Mouse (Mus musculus): ENCODE data around the gene Wnt3a. TPM values are rescaled to one million over a fixed set of nuclear protein-coding genes. Genes with fewer than 3 reads are reported as not detected.

Gene Wnt3a
- polyA plus RNA-seq, 1 experiment from 2014 or later: not detected

- Histone ChIP-seq H3K27me3 (ENCODE audit: control insufficient read depth, insufficient read depth, low read length) (peaks cover 14% of the 10 kb centered on the region), H3K9ac (ENCODE audit: low read length) (no peak overlapping the region), H3K4me2 (ENCODE audit: low read depth, low read length) (no peak overlapping the region), H3K4me3 (ENCODE audit: low read length) (no peak overlapping the region), H3K4me1 (ENCODE audit: control insufficient read depth, insufficient read depth, low read length) (peaks cover 21% of the 10 kb centered on the region), H3K36me3 (ENCODE audit: control insufficient read depth, insufficient read depth) (no peaks in the 10 kb centered on the region), H3K9me3 (replicated peaks; ENCODE audit: control insufficient read depth, low read length) (no peaks in the 10 kb centered on the region), H3K27ac (ENCODE audit: low read length) (no peak overlapping the region)
- no peak for ATAC-seq (replicated peaks; ENCODE audit: extremely low read depth, insufficient read depth, low FRiP score)
- 65% methylated on average over 8 of the region's 8 CpGs for WGBS
These were observed 19.4 kb upstream of the Wnt3a start for GRCm38 (mm10) chr11:59309976-59310375.

GRCm38 (mm10) chr11:59309106-59309805 is 18.7 kb upstream of the Wnt3a start:
- H3K9ac ChIP-seq (ENCODE audit: low read length): no peak overlapping the region; the same call in 1 of the 2 replicates
- H3K27ac ChIP-seq (ENCODE audit: low read length): no peak overlapping the region
- no peaks in the 10 kb centered on the region for H3K36me3 ChIP-seq (ENCODE audit: control insufficient read depth, insufficient read depth)
- 22% methylated on average over 11 of the region's 12 CpGs for WGBS
- H3K27me3 ChIP-seq (ENCODE audit: control insufficient read depth, insufficient read depth, low read length): peaks cover 21% of the 10 kb centered on the region
- H3K4me3 ChIP-seq (ENCODE audit: low read length): no peak overlapping the region
- H3K9me3 ChIP-seq (replicated peaks; ENCODE audit: control insufficient read depth, low read length): no peaks in the 10 kb centered on the region
- peak; percentile 34 for ATAC-seq (replicated peaks; ENCODE audit: extremely low read depth, insufficient read depth, low FRiP score)
- H3K4me1 ChIP-seq (ENCODE audit: control insufficient read depth, insufficient read depth, low read length): peaks cover 21% of the 10 kb centered on the region
- H3K4me2 ChIP-seq (ENCODE audit: low read depth, low read length): peak overlapping the region; percentile 36; the same call in 1 of the 2 replicates

DNA sequence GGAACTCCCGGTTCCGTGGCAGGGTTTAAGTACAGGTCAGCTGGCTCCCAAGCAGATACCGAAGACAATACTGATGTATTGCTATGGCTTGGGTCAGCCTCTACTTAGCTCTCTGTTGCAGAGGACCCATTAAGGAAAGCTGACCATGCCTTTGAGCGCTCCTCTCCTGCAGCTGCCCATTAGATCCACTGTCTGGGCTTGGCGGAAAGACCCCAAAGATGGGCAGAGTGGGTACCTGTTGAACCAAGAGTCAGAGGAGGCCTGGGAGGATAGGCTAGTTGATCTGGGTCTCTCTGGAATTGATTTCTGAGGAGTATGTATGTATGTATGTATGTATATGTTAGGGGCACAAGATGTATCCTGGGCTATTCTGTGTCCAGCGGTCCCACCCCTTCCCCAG is 18.1 kb upstream of the Wnt3a start:
- H3K4me1 ChIP-seq (ENCODE audit: control insufficient read depth, insufficient read depth, low read length): peaks cover 21% of the 10 kb centered on the region
- peaks cover 28% of the 10 kb centered on the region for H3K27me3 ChIP-seq (ENCODE audit: control insufficient read depth, insufficient read depth, low read length)
- H3K4me3 ChIP-seq (ENCODE audit: low read length): no peak overlapping the region
- ATAC-seq (replicated peaks; ENCODE audit: extremely low read depth, insufficient read depth, low FRiP score): no peak
- H3K4me2 ChIP-seq (ENCODE audit: low read depth, low read length): peak overlapping the region; percentile 36; the same call in 1 of the 2 replicates
- H3K27ac ChIP-seq (ENCODE audit: low read length): no peak overlapping the region
- no peaks in the 10 kb centered on the region for H3K9me3 ChIP-seq (replicated peaks; ENCODE audit: control insufficient read depth, low read length)
- H3K9ac ChIP-seq (ENCODE audit: low read length): no peak overlapping the region
- no peaks in the 10 kb centered on the region for H3K36me3 ChIP-seq (ENCODE audit: control insufficient read depth, insufficient read depth)
- 46% methylated on average over 6 of the region's 6 CpGs for WGBS

GRCm38 (mm10) chr11:59308164-59308542 is 17.6 kb upstream of the Wnt3a start:
- Histone ChIP-seq H3K9me3 (replicated peaks; ENCODE audit: control insufficient read depth, low read length) (no peaks in the 10 kb centered on the region), H3K4me3 (ENCODE audit: low read length) (no peak overlapping the region), H3K4me1 (ENCODE audit: control insufficient read depth, insufficient read depth, low read length) (peaks cover 21% of the 10 kb centered on the region), H3K27ac (ENCODE audit: low read length) (no peak overlapping the region), H3K36me3 (ENCODE audit: control insufficient read depth, insufficient read depth) (no peaks in the 10 kb centered on the region), H3K4me2 (ENCODE audit: low read depth, low read length) (peak overlapping the region; percentile 24), H3K9ac (ENCODE audit: low read length) (peak overlapping the region; percentile 38; the same call in 1 of the 2 replicates), H3K27me3 (ENCODE audit: control insufficient read depth, insufficient read depth, low read length) (peaks cover 28% of the 10 kb centered on the region)
- 34% methylated on average over 12 of the region's 12 CpGs for WGBS
- ATAC-seq (replicated peaks; ENCODE audit: extremely low read depth, insufficient read depth, low FRiP score): no peak

DNA sequence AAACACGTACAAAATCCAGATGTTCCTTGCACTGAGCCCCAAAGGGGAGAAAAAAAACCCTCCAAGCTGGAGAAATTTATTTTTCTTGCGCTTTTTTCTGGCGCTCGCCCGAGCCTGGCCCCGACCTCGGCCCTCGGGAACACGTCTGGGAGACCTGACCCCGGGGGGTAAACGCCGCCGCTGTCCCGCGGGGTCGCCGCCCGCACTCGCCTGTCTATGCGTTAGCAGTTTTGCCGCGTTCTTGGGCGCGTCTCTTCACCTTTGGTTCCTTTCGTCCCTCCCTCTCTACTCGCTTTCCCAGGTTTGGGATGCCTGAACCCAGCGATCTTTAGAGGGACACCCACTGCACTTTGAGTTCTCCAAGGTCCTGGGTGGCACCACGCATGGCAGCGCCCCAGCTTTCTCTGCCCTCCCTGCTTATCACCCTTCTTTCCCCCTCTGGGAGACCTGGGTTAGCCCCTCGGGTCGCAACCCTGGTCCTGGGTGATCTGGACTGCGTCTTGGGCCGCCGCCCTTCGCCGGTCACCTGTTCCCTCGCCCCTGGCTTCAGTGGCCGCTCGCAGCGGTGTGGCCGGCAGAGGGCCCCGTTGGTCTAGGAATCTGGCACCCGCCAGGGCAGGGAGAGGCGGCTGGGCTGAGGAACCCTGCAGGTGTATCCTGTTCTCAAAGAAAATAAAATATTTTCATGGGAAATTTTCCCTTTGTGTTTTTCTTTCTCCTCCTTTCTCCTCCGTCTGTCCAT is 17.0 kb upstream of the Wnt3a start:
- Histone ChIP-seq H3K9ac (ENCODE audit: low read length) (peak overlapping the region; percentile 75), H3K4me1 (ENCODE audit: control insufficient read depth, insufficient read depth, low read length) (peaks cover 21% of the 10 kb centered on the region), H3K4me3 (ENCODE audit: low read length) (peak overlapping the region; percentile 71), H3K27ac (ENCODE audit: low read length) (no peak overlapping the region), H3K36me3 (ENCODE audit: control insufficient read depth, insufficient read depth) (no peaks in the 10 kb centered on the region), H3K9me3 (replicated peaks; ENCODE audit: control insufficient read depth, low read length) (no peaks in the 10 kb centered on the region), H3K27me3 (ENCODE audit: control insufficient read depth, insufficient read depth, low read length) (peaks cover 28% of the 10 kb centered on the region), H3K4me2 (ENCODE audit: low read depth, low read length) (peak overlapping the region; percentile 90)
- 1% methylated on average over 45 of the region's 45 CpGs for WGBS
- peak; percentile 57 for ATAC-seq (replicated peaks; ENCODE audit: extremely low read depth, insufficient read depth, low FRiP score)

DNA sequence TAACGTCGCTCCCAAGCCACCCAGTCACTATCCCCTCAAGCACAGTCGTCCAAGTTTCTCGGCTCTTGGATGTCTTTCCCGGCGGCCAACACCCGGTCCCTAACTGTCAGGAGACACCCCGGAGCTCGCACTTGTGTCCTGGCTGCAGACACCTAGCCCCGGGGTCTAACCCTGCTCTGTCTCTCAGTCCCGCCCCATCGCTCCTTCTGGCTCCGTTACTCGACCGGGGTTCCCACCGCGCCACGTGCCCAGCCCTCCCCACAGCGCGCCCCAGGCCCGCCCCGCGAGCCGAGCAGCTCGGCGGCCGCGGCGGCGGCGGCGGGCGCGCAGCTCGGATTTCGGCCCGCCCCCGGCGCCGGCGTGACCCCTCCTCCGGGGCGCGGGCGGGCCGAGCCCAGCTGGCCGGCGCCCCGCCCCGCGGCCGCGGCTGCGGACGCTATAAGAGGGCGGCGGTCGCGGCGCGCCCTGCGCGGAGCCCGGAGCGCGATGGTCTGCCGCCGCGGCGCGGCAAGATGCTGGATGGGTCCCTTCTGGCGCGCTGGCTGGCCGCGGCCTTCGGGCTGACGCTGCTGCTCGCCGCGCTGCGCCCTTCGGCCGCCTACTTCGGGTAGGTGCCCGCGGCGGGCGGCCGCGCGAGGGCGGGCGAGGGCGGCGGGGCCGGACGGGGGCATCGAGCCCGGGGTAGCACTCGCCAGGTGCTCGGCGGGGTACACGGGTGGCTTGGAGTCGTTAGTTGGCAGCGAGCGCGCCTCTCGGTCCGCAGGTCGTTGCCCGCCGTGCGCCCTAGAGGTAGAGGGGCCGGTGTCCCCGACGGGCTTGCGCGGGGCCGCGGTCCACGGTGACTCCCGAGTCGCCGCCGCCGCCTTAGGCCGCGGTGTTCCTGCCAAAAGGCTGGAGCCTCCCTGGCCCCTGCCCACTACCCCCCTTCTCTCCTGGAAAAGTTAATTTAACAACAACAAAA is 16.2 kb upstream of the Wnt3a start, which contains the start of gene Wnt9a:
Gene Wnt9a (plus strand): TSS at position 468 of the 961 bp plus-strand sequence.
- Histone ChIP-seq H3K4me2 (ENCODE audit: low read depth, low read length) (peak within 1 kb of the TSS; percentile 90), H3K9ac (ENCODE audit: low read length) (peak within 1 kb of the TSS; percentile 75), H3K27ac (ENCODE audit: low read length) (no peak within 1 kb of the TSS; the same call in 1 of the 2 replicates), H3K27me3 (ENCODE audit: control insufficient read depth, insufficient read depth, low read length) (peaks cover 28% of the 10 kb centered on the region), H3K9me3 (replicated peaks; ENCODE audit: control insufficient read depth, low read length) (no peaks in the 10 kb centered on the region), H3K4me3 (ENCODE audit: low read length) (peak within 1 kb of the TSS; percentile 71), H3K4me1 (ENCODE audit: control insufficient read depth, insufficient read depth, low read length) (peaks cover 19% of the 10 kb centered on the region), H3K36me3 (ENCODE audit: control insufficient read depth, insufficient read depth) (no peaks in the 10 kb centered on the region)
- ATAC-seq (replicated peaks; ENCODE audit: extremely low read depth, insufficient read depth, low FRiP score): peak; percentile 85
- WGBS: under 1% methylated on average over 121 of the region's 128 CpGs

DNA sequence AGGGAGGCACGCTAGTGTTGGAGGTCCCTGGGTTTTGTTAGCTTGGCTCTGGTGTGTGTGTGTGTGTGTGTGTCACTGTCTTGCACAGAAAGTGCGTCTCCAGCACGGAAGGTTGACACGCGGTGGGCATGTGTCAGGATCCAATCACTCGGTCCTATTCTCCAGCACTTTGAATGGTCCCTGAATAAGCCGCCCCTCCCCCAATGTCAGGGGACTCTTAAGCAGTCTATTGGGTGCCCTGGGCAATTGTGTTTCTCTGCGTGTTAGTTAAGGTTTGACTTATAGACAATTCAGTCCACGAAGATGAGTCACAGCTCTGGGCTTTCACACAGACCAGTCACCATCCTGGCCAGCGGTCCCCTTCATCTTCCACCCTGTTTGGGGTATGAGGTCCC is 15.3 kb upstream of the Wnt3a start:
- Histone ChIP-seq H3K4me2 (ENCODE audit: low read depth, low read length) (peak overlapping the region; percentile 90), H3K36me3 (ENCODE audit: control insufficient read depth, insufficient read depth) (no peaks in the 10 kb centered on the region), H3K9ac (ENCODE audit: low read length) (no peak overlapping the region), H3K27me3 (ENCODE audit: control insufficient read depth, insufficient read depth, low read length) (peaks cover 30% of the 10 kb centered on the region), H3K9me3 (replicated peaks; ENCODE audit: control insufficient read depth, low read length) (no peaks in the 10 kb centered on the region), H3K4me1 (ENCODE audit: control insufficient read depth, insufficient read depth, low read length) (peaks cover 19% of the 10 kb centered on the region), H3K27ac (ENCODE audit: low read length) (no peak overlapping the region), H3K4me3 (ENCODE audit: low read length) (no peak overlapping the region)
- ATAC-seq (replicated peaks; ENCODE audit: extremely low read depth, insufficient read depth, low FRiP score): no peak
- WGBS: 9% methylated on average over 10 of the region's 10 CpGs

DNA sequence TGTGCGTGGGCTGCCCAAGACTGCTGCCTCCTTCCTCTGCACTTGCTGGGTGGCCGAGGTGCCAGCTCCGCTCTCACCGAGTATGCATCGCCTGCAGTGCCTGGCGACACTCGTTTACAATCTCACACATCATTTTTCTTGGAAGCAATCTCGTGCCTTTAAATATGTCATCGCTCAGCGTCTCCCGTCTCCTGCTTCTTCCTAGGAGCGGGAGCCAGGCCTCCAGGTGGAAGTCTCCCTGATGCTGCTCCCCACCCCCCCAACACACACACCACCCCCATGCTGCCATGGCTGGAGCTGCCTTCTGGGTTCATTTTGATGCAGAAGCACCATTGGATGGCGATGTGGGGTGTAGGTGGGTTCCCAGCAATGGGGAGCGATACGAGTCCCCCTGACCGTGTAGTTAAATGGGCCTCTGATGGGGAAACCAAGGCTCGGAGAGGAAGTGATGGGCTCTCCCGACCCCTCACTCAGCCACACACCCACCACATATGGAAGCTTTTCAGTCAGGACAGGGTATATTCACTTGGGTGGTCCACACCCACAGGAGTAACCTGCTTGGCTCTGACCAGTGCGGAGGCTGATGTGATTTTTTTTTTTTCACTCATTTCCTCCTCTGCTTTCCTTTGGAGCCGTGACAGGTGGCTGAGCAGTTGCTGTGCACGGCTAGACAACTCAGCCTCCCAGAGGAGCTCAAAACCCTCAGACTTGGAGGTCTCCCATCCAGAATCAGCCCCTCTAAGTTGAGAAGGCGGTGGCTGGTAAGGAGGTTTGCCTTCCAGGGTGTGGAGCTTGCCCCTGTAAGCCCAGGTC is 14.7 kb upstream of the Wnt3a start:
- Histone ChIP-seq H3K4me1 (ENCODE audit: control insufficient read depth, insufficient read depth, low read length) (peaks cover 19% of the 10 kb centered on the region), H3K27me3 (ENCODE audit: control insufficient read depth, insufficient read depth, low read length) (peaks cover 30% of the 10 kb centered on the region), H3K4me3 (ENCODE audit: low read length) (no peak overlapping the region), H3K27ac (ENCODE audit: low read length) (no peak overlapping the region), H3K4me2 (ENCODE audit: low read depth, low read length) (no peak overlapping the region), H3K9ac (ENCODE audit: low read length) (no peak overlapping the region), H3K36me3 (ENCODE audit: control insufficient read depth, insufficient read depth) (no peaks in the 10 kb centered on the region), H3K9me3 (replicated peaks; ENCODE audit: control insufficient read depth, low read length) (no peaks in the 10 kb centered on the region)
- ATAC-seq (replicated peaks; ENCODE audit: extremely low read depth, insufficient read depth, low FRiP score): no peak
- 37% methylated on average over 22 of the region's 22 CpGs for WGBS

Measured in heart, embryonic 16.5 days (tissue).